Mouse (Mus musculus) testis, postnatal 10 days (tissue): ENCODE measurements at regions not wholly inside any gene's neighbourhood (a gene's known extent, or its start where the extent isn't known, plus 50 kb on each side); places are given as distances from the start of the nearest gene placed in this dataset.
A peak's percentile ranks its signal among the peaks of the same experiment; 100 is the strongest.

Source experiments
- DNase-seq: peaks from one replicate; pipeline ENCODE4 v3.0.0; 2021; ENCODE audit warnings: low spot score

GRCm38 (mm10) chr4:84805431-84805830, 78.7 kb upstream of the Cntln start:
- no peak for DNase-seq

- DNase-seq = no peak
Measured at GRCm38 (mm10) chr4:84793156-84793919, 90.8 kb upstream of the Cntln start.

GRCm38 (mm10) chr4:84786583-84786982, 97.5 kb upstream of the Cntln start:
- DNase-seq = peak; percentile 58

GRCm38 (mm10) chr4:84768161-84768560, 93.1 kb upstream of the Bnc2 start:
- no peak for DNase-seq

- no peak for DNase-seq
Measured at GRCm38 (mm10) chr4:84766708-84767425, 91.8 kb upstream of the Bnc2 start.

GRCm38 (mm10) chr4:84757172-84757571, 82.1 kb upstream of the Bnc2 start:
- no peak for DNase-seq

GRCm38 (mm10) chr4:84752613-84753185, 77.6 kb upstream of the Bnc2 start:
- DNase-seq = no peak

GRCm38 (mm10) chr4:84741301-84741700, 66.2 kb upstream of the Bnc2 start:
- DNase-seq = no peak

- no peak for DNase-seq
Measured at GRCm38 (mm10) chr4:84740816-84741215, 65.7 kb upstream of the Bnc2 start.
